Mouse (Mus musculus) small intestine, adult 2 months (tissue): ENCODE results near the gene Usp3.

ENCODE experiments used
- CTCF ChIP-seq: fragments of 200-500 bp; IDR thresholded peaks from 2 replicates; pipeline ENCODE4 v1.5.1; 2012; ENCODE audit warnings: low read depth, mild to moderate bottlenecking, control low read depth, inconsistent platforms, low read length, moderate library complexity, mixed read lengths; ENCODE audit not compliant: insufficient replicate concordance, insufficient read length; ENCODE audit errors: extremely low read depth
- POLR2A ChIP-seq: fragments of 200-500 bp; IDR thresholded peaks from 2 replicates; pipeline ENCODE4 v1.6.1; 2012; ENCODE audit warnings: low read depth, mild to moderate bottlenecking, control low read depth, inconsistent platforms, low read length, moderate library complexity

DNA sequence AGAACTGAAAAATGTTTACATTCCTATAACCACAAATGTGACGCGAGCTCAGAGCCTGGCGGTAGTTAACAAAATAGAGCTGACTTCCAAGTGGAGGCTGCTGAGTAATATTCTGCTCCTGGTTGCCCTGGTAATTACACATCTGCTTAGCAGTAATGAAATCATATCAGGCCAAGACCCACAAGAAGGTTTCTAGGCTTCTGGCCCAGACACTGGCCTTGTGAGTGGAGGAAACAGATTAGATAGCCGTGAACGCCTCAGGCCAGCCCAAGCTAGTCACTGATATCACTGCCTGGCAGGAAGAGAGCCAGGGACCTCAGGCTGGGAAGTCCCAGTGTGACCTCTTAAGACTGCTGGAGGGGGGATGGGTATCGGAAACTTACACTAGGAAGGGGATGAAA is 27.6 kb upstream of the Usp3 start:
- TF ChIP-seq CTCF (no peak), POLR2A (no peak)
